Mouse (Mus musculus): Measurements from ENCODE around the gene Cpped1. TPM values are rescaled to one million over a fixed set of nuclear protein-coding genes. Genes with fewer than 3 reads are reported as not detected.

Cpped1 gene
- polyA plus RNA-seq, 1 experiment from 2014 or later: 29.0 TPM

DNA sequence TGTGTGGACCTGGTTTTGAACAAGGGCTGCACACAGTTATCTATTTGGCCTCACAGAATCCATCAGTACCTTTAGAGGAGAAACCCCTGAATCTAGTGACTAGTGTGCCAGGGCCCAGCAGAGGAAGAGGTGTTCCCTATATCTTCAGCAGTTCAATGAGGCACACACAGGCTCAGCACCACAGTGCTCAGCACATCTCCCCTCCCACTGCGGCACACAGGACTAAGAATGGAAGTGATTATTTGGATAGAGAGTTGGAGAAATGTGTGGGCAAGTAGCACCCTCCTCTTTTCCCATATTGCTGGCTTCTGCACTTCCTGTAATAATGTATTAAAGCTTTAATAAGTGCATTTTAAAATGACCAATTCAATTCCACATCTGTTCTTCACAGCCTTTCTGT, 80.4 kb downstream of the Cpped1 start:
- 81% methylated on average over 1 of the region's 1 CpGs for WGBS
- Histone ChIP-seq H3K27ac (replicated peaks; ENCODE audit: low read depth, low read length) (no peak overlapping the region), H3K4me3 (ENCODE audit: low read depth, low read length) (no peak overlapping the region), H3K36me3 (ENCODE audit: control insufficient read depth, insufficient read depth, low read length) (0 out of 2 replicates have a peak, but pooled peaks cover 19% of the 10 kb centered on the region), H3K9me3 (ENCODE audit: control insufficient read depth, low read length) (no peaks in the 10 kb centered on the region), H3K4me2 (ENCODE audit: low read depth, low read length) (no peak overlapping the region), H3K4me1 (ENCODE audit: control insufficient read depth, insufficient read depth, low read length) (peaks cover 4% of the 10 kb centered on the region; the same call in 1 of the 2 replicates), H3K9ac (ENCODE audit: low read depth, low read length) (no peak overlapping the region), H3K27me3 (replicated peaks; ENCODE audit: control insufficient read depth, insufficient read depth, low read length) (no peaks in the 10 kb centered on the region)
- ATAC-seq (ENCODE audit: low read depth) (no peak), DNase-seq (ENCODE audit: low spot score) (no peak)

DNA sequence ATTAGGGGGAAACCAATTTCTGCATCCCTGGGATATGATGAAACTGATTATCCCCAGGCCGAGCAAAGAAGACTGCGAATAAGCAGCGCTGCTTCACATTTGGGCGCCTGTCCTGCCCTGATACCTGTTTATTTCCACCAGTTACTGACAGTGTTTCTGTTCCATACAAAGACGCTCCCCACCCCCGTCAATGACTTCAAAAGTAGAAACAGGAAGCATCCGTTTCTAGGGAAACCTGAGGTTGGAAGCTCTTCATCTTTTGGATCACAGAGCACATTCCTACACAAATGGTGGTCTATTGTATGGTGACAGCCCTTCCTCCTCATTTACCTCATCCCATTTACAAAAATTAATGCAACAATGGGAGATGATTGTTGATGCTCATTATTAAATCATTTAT, 84.4 kb downstream of the Cpped1 start:
- no peak for ATAC-seq (ENCODE audit: low read depth)
- Histone ChIP-seq H3K4me2 (ENCODE audit: low read depth, low read length) (no peak overlapping the region), H3K27ac (replicated peaks; ENCODE audit: low read depth, low read length) (no peak overlapping the region), H3K9me3 (ENCODE audit: control insufficient read depth, low read length) (no peaks in the 10 kb centered on the region), H3K27me3 (replicated peaks; ENCODE audit: control insufficient read depth, insufficient read depth, low read length) (no peaks in the 10 kb centered on the region), H3K4me3 (ENCODE audit: low read depth, low read length) (no peak overlapping the region), H3K36me3 (ENCODE audit: control insufficient read depth, insufficient read depth, low read length) (0 out of 2 replicates have a peak, but pooled peaks cover 19% of the 10 kb centered on the region), H3K9ac (ENCODE audit: low read depth, low read length) (no peak overlapping the region), H3K4me1 (ENCODE audit: control insufficient read depth, insufficient read depth, low read length) (peaks cover 8% of the 10 kb centered on the region; the same call in 1 of the 2 replicates)
- 66% methylated on average over 7 of the region's 7 CpGs for WGBS
- DNase-seq (ENCODE audit: low spot score): no peak

DNA sequence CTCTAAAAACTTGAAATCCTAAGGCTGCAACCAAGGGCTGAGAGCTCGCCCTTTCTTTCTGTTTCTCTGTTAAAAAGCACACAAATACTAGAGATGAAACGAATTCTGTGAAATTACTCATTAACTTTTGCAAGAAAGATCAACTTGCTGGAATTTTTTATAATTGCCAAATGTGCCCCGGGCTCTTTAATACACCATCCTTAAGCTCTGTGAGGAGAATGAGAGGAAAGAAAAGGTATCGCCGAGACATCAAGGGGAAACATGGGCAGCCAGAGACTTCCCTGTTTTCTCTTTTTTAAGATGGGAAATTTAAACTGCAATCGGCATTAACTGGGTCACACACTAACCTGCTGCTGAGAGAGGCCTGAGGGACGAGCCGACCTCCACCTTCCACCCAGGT, 84.9 kb downstream of the Cpped1 start:
- Histone ChIP-seq H3K4me3 (ENCODE audit: low read depth, low read length) (no peak overlapping the region), H3K4me1 (ENCODE audit: control insufficient read depth, insufficient read depth, low read length) (peaks cover 8% of the 10 kb centered on the region; the same call in 1 of the 2 replicates), H3K36me3 (ENCODE audit: control insufficient read depth, insufficient read depth, low read length) (0 out of 2 replicates have a peak, but pooled peaks cover 19% of the 10 kb centered on the region), H3K27ac (replicated peaks; ENCODE audit: low read depth, low read length) (no peak overlapping the region), H3K9ac (ENCODE audit: low read depth, low read length) (no peak overlapping the region), H3K4me2 (ENCODE audit: low read depth, low read length) (no peak overlapping the region), H3K27me3 (replicated peaks; ENCODE audit: control insufficient read depth, insufficient read depth, low read length) (no peaks in the 10 kb centered on the region), H3K9me3 (ENCODE audit: control insufficient read depth, low read length) (no peaks in the 10 kb centered on the region)
- 66% methylated on average over 8 of the region's 8 CpGs for WGBS
- ATAC-seq (ENCODE audit: low read depth): no peak
- DNase-seq (ENCODE audit: low spot score): no peak

DNA sequence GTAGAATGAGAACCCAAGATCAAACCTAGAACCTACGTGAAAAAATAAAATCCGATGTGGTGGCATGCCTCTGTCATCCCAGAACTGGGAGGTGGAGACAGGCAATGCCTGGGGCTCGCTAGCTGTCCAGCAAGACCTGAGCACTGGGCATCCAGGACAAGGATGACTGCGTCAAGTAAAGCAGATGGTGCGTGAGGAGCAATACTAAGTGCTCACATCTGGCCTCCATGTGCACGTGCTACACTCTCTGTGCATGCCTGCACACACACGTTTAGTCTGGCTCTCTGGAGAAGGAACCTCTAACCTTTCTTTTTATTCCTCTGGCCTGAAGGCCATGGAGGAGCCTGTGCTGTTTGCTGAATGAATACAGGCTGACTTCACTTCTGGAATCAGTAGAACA, 88.5 kb downstream of the Cpped1 start:
- Histone ChIP-seq H3K4me2 (ENCODE audit: low read depth, low read length) (no peak overlapping the region), H3K4me3 (ENCODE audit: low read depth, low read length) (no peak overlapping the region), H3K9me3 (ENCODE audit: control insufficient read depth, low read length) (no peaks in the 10 kb centered on the region), H3K36me3 (ENCODE audit: control insufficient read depth, insufficient read depth, low read length) (no peaks in the 10 kb centered on the region), H3K9ac (ENCODE audit: low read depth, low read length) (no peak overlapping the region), H3K27me3 (replicated peaks; ENCODE audit: control insufficient read depth, insufficient read depth, low read length) (no peaks in the 10 kb centered on the region), H3K4me1 (ENCODE audit: control insufficient read depth, insufficient read depth, low read length) (peaks cover 8% of the 10 kb centered on the region; the same call in 1 of the 2 replicates), H3K27ac (replicated peaks; ENCODE audit: low read depth, low read length) (no peak overlapping the region)
- DNase-seq (ENCODE audit: low spot score): peak; percentile 7
- WGBS: 48% methylated on average over 7 of the region's 7 CpGs
- no peak for ATAC-seq (ENCODE audit: low read depth)

DNA sequence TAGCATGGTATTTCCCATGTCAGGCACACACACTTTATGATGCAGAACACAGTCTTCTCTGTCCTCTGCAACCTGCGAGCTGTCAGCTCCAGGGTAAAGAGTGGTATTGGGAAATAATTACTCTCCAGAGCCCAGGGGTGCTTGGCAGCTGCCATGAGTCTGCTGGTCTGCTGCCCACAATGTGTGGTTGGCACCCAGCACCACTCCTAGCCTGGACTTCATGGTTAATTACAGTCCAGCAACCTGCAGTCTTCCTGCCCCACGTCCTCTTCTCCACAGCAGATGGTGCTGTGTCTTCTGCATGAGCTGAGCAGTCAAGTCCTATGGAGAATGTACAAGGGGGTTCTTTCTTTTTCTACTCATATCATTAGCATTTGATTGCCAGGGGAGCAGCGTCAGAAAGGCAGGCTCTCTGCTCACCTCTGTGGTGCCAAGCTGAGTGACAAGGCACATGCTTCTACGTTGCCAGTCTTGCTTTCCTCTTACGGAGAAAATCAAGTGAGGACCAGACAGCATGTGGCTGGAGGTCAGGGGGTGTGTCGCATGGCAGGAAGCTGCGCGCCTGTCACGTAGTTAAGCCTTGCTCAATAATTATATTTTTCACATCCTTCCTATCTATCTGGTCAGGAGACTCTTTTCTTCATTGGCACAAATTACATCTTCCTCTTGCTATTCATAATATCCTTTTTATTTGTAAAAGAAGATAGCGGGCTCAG, 94.2 kb downstream of the Cpped1 start:
- Histone ChIP-seq H3K4me2 (ENCODE audit: low read depth, low read length) (no peak overlapping the region), H3K9ac (ENCODE audit: low read depth, low read length) (no peak overlapping the region), H3K9me3 (ENCODE audit: control insufficient read depth, low read length) (no peaks in the 10 kb centered on the region), H3K36me3 (ENCODE audit: control insufficient read depth, insufficient read depth, low read length) (no peaks in the 10 kb centered on the region), H3K27me3 (replicated peaks; ENCODE audit: control insufficient read depth, insufficient read depth, low read length) (no peaks in the 10 kb centered on the region), H3K4me1 (ENCODE audit: control insufficient read depth, insufficient read depth, low read length) (no peaks in the 10 kb centered on the region), H3K27ac (replicated peaks; ENCODE audit: low read depth, low read length) (no peak overlapping the region), H3K4me3 (ENCODE audit: low read depth, low read length) (no peak overlapping the region)
- WGBS: 79% methylated on average over 10 of the region's 10 CpGs
- DNase-seq (ENCODE audit: low spot score) (no peak), ATAC-seq (ENCODE audit: low read depth) (no peak)

DNA sequence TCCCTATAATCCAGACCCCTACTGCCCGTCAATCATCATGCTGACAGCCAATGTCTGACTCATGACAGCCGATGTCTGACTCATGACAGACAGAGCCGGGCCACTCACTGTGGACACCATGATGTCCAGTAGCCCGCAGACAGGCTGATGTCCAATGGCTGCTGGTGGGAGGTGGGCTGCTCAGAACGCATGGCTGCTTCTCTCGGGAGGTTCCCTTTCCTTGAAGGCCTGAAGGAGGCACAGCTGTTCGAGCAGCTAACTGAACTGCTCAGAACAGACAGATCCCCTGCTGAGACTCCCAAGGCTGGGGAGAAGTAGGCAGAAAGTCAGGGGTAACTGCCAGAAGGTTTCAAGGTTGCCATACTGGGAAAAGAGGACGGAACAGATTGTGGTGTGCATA, 97.1 kb downstream of the Cpped1 start:
- WGBS: 68% methylated on average over 8 of the region's 8 CpGs

DNA sequence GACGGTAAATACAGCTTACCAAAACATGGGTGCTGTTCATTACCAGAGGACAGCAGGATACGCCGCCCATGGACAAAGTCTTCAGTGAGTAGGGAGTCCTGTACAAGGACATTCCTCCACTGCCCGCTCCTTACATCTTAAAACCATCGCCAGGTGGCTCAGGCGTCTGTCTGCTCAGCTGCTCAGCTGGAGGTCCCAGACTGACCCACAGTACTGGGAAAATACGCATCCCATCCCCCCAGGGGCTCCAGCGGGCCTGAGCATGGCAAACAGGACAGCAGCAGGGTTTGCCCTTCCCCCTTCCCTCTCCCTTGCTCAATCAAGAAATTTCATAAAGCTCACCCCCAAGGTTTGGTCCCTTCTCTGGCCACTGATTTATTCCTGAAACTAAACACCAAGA, 99.6 kb downstream of the Cpped1 start:
- Histone ChIP-seq H3K4me1 (ENCODE audit: control insufficient read depth, insufficient read depth, low read length) (no peaks in the 10 kb centered on the region), H3K27ac (replicated peaks; ENCODE audit: low read depth, low read length) (no peak overlapping the region), H3K36me3 (ENCODE audit: control insufficient read depth, insufficient read depth, low read length) (no peaks in the 10 kb centered on the region), H3K27me3 (replicated peaks; ENCODE audit: control insufficient read depth, insufficient read depth, low read length) (no peaks in the 10 kb centered on the region), H3K4me2 (ENCODE audit: low read depth, low read length) (no peak overlapping the region), H3K9me3 (ENCODE audit: control insufficient read depth, low read length) (no peaks in the 10 kb centered on the region), H3K4me3 (ENCODE audit: low read depth, low read length) (no peak overlapping the region), H3K9ac (ENCODE audit: low read depth, low read length) (no peak overlapping the region)
- no peak for ATAC-seq (ENCODE audit: low read depth)
- WGBS: 43% methylated on average over 8 of the region's 8 CpGs
- no peak for DNase-seq (ENCODE audit: low spot score)

More for the DNA sequence above, 97.1 kb downstream of the Cpped1 start:
- no peaks in the 10 kb centered on the region for H3K36me3 ChIP-seq (ENCODE audit: control insufficient read depth, insufficient read depth, low read length)
- no peak overlapping the region for H3K4me3 ChIP-seq (ENCODE audit: low read depth, low read length)
- no peak overlapping the region for H3K27ac ChIP-seq (replicated peaks; ENCODE audit: low read depth, low read length)
- no peak overlapping the region for H3K4me2 ChIP-seq (ENCODE audit: low read depth, low read length)
- H3K27me3 ChIP-seq (replicated peaks; ENCODE audit: control insufficient read depth, insufficient read depth, low read length): no peaks in the 10 kb centered on the region
- DNase-seq (ENCODE audit: low spot score) (no peak), ATAC-seq (ENCODE audit: low read depth) (no peak)
- no peaks in the 10 kb centered on the region for H3K9me3 ChIP-seq (ENCODE audit: control insufficient read depth, low read length)
- H3K4me1 ChIP-seq (ENCODE audit: control insufficient read depth, insufficient read depth, low read length): no peaks in the 10 kb centered on the region
- no peak overlapping the region for H3K9ac ChIP-seq (ENCODE audit: low read depth, low read length)

DNA sequence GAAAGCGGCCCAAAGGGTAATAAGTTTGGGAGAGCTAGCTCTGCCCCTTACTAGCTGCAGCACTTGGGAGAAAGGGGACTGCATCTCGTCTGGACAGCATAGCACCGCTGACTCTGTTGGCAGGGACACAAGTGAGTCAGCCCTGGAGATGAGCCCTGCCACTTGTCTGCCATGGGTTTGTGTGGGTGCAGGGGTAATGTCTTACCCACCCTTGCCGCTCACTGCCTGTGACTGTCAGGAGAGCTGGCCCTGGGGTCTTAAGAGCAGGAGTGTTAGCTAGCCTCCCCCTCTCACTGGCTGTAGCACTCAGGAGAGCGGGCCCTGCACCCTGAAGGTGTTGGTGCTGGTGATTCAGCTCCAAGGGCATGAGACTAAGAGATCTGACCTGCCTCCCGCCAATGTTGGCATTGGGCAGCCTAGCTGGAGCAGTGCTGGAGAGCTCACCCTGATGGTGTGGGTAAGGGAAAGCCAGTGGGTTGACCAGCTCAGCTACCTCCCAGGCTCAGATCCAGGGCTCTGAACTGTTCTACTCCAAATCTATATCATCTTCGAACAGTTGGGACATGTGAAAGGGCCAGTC, 107.2 kb downstream of the Cpped1 start:
- no peak for DNase-seq (ENCODE audit: low spot score)
- no peak for ATAC-seq (ENCODE audit: low read depth)
- H3K9me3 ChIP-seq (ENCODE audit: control insufficient read depth, low read length): no peaks in the 10 kb centered on the region
- H3K9ac ChIP-seq (ENCODE audit: low read depth, low read length): no peak overlapping the region
- H3K4me2 ChIP-seq (ENCODE audit: low read depth, low read length): no peak overlapping the region
- no peaks in the 10 kb centered on the region for H3K4me1 ChIP-seq (ENCODE audit: control insufficient read depth, insufficient read depth, low read length)
- 86% methylated on average over 7 of the region's 7 CpGs for WGBS
- no peak overlapping the region for H3K27ac ChIP-seq (replicated peaks; ENCODE audit: low read depth, low read length)
- H3K27me3 ChIP-seq (replicated peaks; ENCODE audit: control insufficient read depth, insufficient read depth, low read length): no peaks in the 10 kb centered on the region
- no peak overlapping the region for H3K4me3 ChIP-seq (ENCODE audit: low read depth, low read length)
- 0 out of 2 replicates have a peak, but pooled peaks cover 6% of the 10 kb centered on the region for H3K36me3 ChIP-seq (ENCODE audit: control insufficient read depth, insufficient read depth, low read length)
